Mouse (Mus musculus) neural tube, embryonic 14.5 days (tissue): ENCODE results near the gene Mov10. TPM values are rescaled to one million over a fixed set of nuclear protein-coding genes. Genes with fewer than 3 reads are reported as not detected.

Source experiments
- ATAC-seq: fragments of 200-750 bp; cut with Nextera tagmentation; 2 replicates; pipeline ENCODE4 v1.8.0; 2017; ENCODE audit warnings: low read depth, mild to moderate bottlenecking, moderate TSS enrichment, moderate library complexity
- H3K27ac ChIP-seq: fragments of 300-500 bp; sonication (generic); 2 replicates; pipeline ENCODE4 v1.5.1; 2014; ENCODE audit warnings: low read depth, mild to moderate bottlenecking, control low read depth, low read length, moderate library complexity, mixed read lengths
- H3K27me3 ChIP-seq: fragments of 300-500 bp; sonication (generic); 2 replicates; pipeline ENCODE4 v1.6.1; 2014; ENCODE audit warnings: low read length; ENCODE audit not compliant: control insufficient read depth, insufficient read depth
- H3K36me3 ChIP-seq: fragments of 300-500 bp; sonication (generic); 2 replicates; pipeline ENCODE4 v1.6.1; 2014; ENCODE audit warnings: low read length, mixed read lengths; ENCODE audit not compliant: control insufficient read depth, insufficient read depth
- H3K4me1 ChIP-seq: fragments of 300-500 bp; sonication (generic); 2 replicates; pipeline ENCODE4 v1.6.1; 2014; ENCODE audit warnings: low read length; ENCODE audit not compliant: control insufficient read depth, insufficient read depth
- H3K4me2 ChIP-seq: fragments of 300-500 bp; sonication (generic); 2 replicates; pipeline ENCODE4 v1.6.1; 2014; ENCODE audit warnings: mild to moderate bottlenecking, low read depth, low read length, control low read depth
- H3K4me3 ChIP-seq: fragments of 300-500 bp; sonication (generic); 2 replicates; pipeline ENCODE4 v1.5.1; 2014; ENCODE audit warnings: low read depth, low read length, control low read depth, mixed read lengths
- H3K9ac ChIP-seq: fragments of 300-500 bp; sonication (generic); replicated peaks from 2 replicates; pipeline ENCODE4 v1.6.1; 2014; ENCODE audit warnings: low read depth, mild to moderate bottlenecking, control low read depth, low read length, mixed read lengths
- H3K9me3 ChIP-seq: fragments of 300-500 bp; sonication (generic); 2 replicates; pipeline ENCODE4 v1.6.1; 2016; ENCODE audit warnings: low read length; ENCODE audit not compliant: control insufficient read depth
- WGBS: fragments of 180-500 bp; shearing (Covaris S2); extraction: QIAGEN DNeasy Blood & Tissue Kit; methylation state at CpG from one replicate; pipeline ENCODE4 v1.1.7; 2014; 5-methylcytosine and 5-hydroxymethylcytosine counted together
- polyA plus RNA-seq: library from polyadenylated mRNA; unstranded; fragments of >200 nt; fragmentation: Nextera tagmentation; extraction: Ambion mirVana; gene quantifications from 2 replicates; pipeline ENCODE4 v1.2.1, GENCODE M21; 2014

The Mov10 gene
- polyA plus RNA-seq, 1 experiment from 2014 or later, result 3.8 TPM

DNA sequence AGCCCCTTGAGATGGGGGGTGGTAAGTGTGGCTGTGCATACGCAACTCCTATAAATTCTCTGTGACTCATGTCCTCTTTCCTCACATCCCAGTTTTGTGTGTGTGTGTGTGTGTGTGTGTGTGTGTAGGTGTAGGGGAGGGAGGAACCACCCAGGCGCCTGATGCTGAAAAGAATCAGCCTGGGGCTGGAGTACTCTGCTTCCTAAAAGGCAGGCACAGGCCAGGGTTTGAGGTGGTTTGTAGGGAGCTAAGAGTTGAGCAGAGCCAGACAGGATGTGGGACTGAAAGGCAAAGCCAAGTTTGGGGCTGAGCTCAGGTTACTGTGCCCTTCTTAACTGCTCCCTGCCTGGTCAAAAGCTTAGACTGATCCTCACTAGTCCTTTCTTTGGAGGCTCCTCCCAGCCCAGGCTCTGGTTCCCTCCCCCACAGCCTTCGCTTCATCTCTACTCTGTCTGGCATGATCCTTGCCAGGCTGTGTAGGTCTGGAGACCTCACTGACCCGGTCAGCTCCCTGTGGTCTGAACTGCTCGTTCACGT is 27.9 kb downstream of the Mov10 start:
- Histone ChIP-seq H3K27me3 (peaks cover 3% of the 10 kb centered on the region; the same call in 1 of the 2 replicates), H3K36me3 (no peaks in the 10 kb centered on the region), H3K4me1 (peaks cover 11% of the 10 kb centered on the region; the same call in 1 of the 2 replicates), H3K9ac (peak overlapping the region; percentile 52; the same call in 1 of the 2 replicates), H3K4me2 (peak overlapping the region; percentile 94), H3K9me3 (no peaks in the 10 kb centered on the region), H3K27ac (no peak overlapping the region), H3K4me3 (peak overlapping the region; percentile 48)
- WGBS, result 39% methylated on average over 6 of the region's 6 CpGs
- ATAC-seq, result no peak

DNA sequence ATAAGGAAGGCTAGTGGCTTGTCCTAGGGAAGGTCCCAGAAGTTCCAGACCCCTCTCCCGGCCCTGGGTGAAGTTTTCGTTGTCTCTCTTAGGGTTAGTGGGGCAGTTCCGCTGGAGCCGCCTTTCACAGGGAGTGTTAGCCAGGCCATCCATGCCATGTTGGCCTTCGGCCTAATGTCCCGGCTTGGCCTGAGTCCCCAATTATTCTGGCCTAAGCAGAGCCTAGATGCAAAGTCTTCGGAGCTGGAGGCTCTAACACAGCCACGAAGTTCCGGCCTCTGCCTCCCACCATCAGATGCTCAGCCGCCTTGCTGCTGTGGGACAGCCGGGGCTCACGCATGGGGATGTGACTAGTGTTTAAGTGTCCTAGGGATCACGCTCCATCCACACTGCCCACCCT is 28.5 kb downstream of the Mov10 start:
- 29% methylated on average over 13 of the region's 13 CpGs for WGBS
- H3K27ac ChIP-seq, result peak overlapping the region; percentile 34; the same call in 1 of the 2 replicates

DNA sequence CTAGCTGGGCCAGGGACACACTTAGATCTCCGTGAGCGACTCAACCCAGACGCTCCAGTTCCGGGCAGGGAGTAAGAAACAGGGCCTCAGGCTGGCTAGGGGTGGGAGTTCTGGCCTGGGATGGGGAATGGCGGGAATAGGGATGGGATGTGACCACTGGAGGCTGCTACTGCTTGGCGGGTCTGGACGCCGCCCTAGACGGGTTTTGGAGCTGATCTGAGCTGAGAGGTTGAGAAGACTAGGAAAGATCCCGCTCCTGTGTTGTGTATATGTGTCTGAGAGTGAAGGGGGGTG is 29.1 kb downstream of the Mov10 start:
- H3K27ac ChIP-seq, result peak overlapping the region; percentile 34; the same call in 1 of the 2 replicates
- no peaks in the 10 kb centered on the region for H3K36me3 ChIP-seq
- H3K9ac ChIP-seq, result peak overlapping the region; percentile 52
- H3K4me1 ChIP-seq, result peaks cover 10% of the 10 kb centered on the region; the same call in 1 of the 2 replicates
- 3% methylated on average over 10 of the region's 10 CpGs for WGBS
- ATAC-seq, result peak; percentile 26
- no peaks in the 10 kb centered on the region for H3K9me3 ChIP-seq
- peaks cover 3% of the 10 kb centered on the region; the same call in 1 of the 2 replicates for H3K27me3 ChIP-seq
- H3K4me2 ChIP-seq, result peak overlapping the region; percentile 94
- H3K4me3 ChIP-seq, result peak overlapping the region; percentile 48

More for the DNA sequence above, 28.5 kb downstream of the Mov10 start:
- no peaks in the 10 kb centered on the region for H3K36me3 ChIP-seq
- peak overlapping the region; percentile 48 for H3K4me3 ChIP-seq
- H3K27me3 ChIP-seq, result peaks cover 3% of the 10 kb centered on the region; the same call in 1 of the 2 replicates
- peak overlapping the region; percentile 94 for H3K4me2 ChIP-seq
- H3K9ac ChIP-seq, result peak overlapping the region; percentile 52
- H3K9me3 ChIP-seq, result no peaks in the 10 kb centered on the region
- ATAC-seq, result no peak
- H3K4me1 ChIP-seq, result peaks cover 11% of the 10 kb centered on the region; the same call in 1 of the 2 replicates

GRCm38 (mm10) chr3:104788561-104789311 is 29.6 kb downstream of the Mov10 start:
- Histone ChIP-seq H3K4me1 (peaks cover 5% of the 10 kb centered on the region; the same call in 1 of the 2 replicates), H3K9me3 (no peaks in the 10 kb centered on the region), H3K27me3 (peaks cover 4% of the 10 kb centered on the region), H3K9ac (peak overlapping the region; percentile 52), H3K27ac (peak overlapping the region; percentile 48), H3K4me2 (peak overlapping the region; percentile 94), H3K4me3 (peak overlapping the region; percentile 48), H3K36me3 (no peaks in the 10 kb centered on the region)
- peak; percentile 77 for ATAC-seq
- 0% methylated on average over 41 of the region's 52 CpGs for WGBS

DNA sequence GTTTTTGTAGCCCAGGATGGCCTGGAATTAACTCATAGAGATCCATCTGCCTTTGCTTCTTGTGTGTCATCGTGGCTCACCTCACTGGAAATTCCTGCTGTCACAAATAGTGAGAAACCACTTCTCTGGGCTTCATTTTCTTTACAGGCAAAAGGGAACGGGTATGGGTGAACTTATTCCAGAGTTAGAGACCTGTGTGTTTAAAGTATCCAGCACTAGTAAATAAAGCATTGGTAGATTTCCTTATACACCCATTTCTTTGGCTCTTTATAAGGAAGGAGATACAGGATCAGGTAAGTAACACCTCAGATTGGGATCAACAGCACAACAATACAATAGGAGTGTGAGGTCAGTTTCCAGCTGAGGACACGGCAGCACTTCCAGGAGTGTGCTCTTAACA is 30.3 kb downstream of the Mov10 start, which contains the start of gene Rhoc:
Gene Rhoc (plus strand): TSS at position 301 of the 400 bp plus-strand sequence.
- 31% methylated on average over 3 of the region's 3 CpGs for WGBS
- Histone ChIP-seq H3K4me2 (peak within 1 kb of the TSS; percentile 94), H3K4me1 (0 out of 2 replicates have a peak, but pooled peaks cover 5% of the 10 kb centered on the region), H3K27me3 (peaks cover 11% of the 10 kb centered on the region), H3K27ac (peak within 1 kb of the TSS; percentile 48), H3K36me3 (no peaks in the 10 kb centered on the region), H3K9ac (peak within 1 kb of the TSS; percentile 52), H3K4me3 (peak within 1 kb of the TSS; percentile 48), H3K9me3 (no peaks in the 10 kb centered on the region)
- ATAC-seq, result no peak

DNA sequence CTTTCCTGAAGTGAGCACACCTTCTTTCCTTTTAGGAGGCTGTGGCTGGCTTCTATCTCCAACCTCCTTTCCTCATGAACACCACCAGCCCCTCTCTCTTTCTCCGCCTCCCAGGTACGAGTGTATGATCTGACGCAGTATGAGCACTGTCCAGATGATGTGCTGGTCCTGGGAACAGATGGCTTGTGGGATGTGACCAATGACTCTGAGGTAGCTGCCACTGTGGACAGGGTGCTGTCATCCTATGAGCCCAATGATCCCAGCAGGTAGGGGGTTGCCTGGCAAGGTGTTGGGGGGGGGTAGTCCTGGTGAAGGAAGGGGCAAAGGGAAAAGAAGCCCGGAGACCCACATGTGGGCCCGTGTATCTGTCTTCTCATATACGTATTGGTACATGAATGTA is 33.1 kb downstream of the Mov10 start:
- Histone ChIP-seq H3K4me3 (no peak overlapping the region), H3K4me1 (peaks cover 19% of the 10 kb centered on the region; the same call in 1 of the 2 replicates), H3K27me3 (peaks cover 32% of the 10 kb centered on the region), H3K9me3 (no peaks in the 10 kb centered on the region), H3K27ac (no peak overlapping the region), H3K36me3 (no peaks in the 10 kb centered on the region), H3K9ac (no peak overlapping the region), H3K4me2 (no peak overlapping the region)
- no peak for ATAC-seq
- WGBS, result 89% methylated on average over 6 of the region's 6 CpGs

- Histone ChIP-seq H3K9ac (no peak overlapping the region), H3K4me1 (peaks cover 19% of the 10 kb centered on the region; the same call in 1 of the 2 replicates), H3K27me3 (peaks cover 40% of the 10 kb centered on the region), H3K4me2 (no peak overlapping the region), H3K36me3 (no peaks in the 10 kb centered on the region), H3K9me3 (no peaks in the 10 kb centered on the region), H3K4me3 (no peak overlapping the region), H3K27ac (no peak overlapping the region)
- WGBS, result 35% methylated on average over 14 of the region's 14 CpGs
- no peak for ATAC-seq
Observed at GRCm38 (mm10) chr3:104783971-104784500, 34.3 kb downstream of the Mov10 start.

DNA sequence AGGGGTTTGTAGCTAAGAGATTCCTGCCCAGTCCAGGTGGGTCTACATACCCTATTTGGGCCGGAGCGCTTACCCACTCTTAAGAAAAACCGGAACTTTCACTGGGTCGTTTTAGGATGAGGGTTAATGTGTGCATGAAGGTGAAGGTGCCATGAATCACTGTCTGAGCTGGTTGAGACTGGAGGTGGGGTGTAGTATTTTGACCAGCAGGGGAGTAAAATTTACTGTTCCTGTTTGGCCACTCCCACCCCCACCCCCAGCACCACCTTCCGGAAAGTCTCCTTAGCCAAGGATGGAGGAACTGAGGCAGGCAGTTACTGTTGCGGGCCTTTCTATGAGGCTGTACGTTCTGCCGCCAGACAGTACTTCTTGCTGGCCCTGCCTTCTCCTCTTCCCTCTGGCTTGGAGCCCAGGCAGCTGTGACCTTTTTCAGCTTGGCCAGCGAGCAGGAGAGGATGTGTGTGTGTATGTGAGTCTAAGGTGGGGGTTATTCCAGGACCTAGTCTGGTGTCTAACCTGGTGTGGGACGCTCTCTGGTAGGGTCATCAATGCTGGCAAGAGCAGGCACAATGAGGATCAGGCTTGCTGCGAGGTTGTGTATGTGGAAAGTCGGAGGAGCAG is 36.2 kb downstream of the Mov10 start:
- Histone ChIP-seq H3K27ac (no peak overlapping the region), H3K9me3 (no peaks in the 10 kb centered on the region), H3K9ac (no peak overlapping the region), H3K4me2 (peak overlapping the region; percentile 74; the same call in 1 of the 2 replicates), H3K4me1 (peaks cover 14% of the 10 kb centered on the region; the same call in 1 of the 2 replicates), H3K36me3 (no peaks in the 10 kb centered on the region), H3K27me3 (peaks cover 42% of the 10 kb centered on the region), H3K4me3 (no peak overlapping the region)
- 13% methylated on average over 12 of the region's 12 CpGs for WGBS
- no peak for ATAC-seq
